Mouse (Mus musculus): ENCODE measurements around the gene Ankrd39.

Gene Ankrd39

GRCm38 (mm10) chr1:36531461-36531860, 15.8 kb downstream of the Ankrd39 start:
- peak in 1 of 2 experiments; percentile 35 for DNase-seq (ENCODE audit: low spot score in 2 of 2)

DNA sequence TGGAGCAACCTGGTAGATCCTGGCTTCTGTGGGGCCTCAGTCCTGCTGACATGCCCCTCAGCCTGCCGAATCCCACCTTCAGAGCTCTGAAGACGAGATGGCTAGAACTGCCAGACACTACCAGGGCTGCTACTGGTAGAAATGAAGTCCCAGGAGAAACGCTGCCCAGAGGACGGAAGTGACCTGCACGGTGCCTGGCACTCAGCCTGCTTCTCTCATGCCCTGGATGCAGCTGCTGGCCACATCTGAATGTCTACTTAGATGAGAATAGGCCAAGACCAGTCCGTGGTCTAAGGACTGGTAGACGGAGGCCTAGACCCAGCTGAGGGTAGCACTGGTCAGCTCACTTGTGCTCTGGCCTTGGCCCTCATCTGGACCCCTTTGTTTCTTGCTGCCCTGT, 16.3 kb downstream of the Ankrd39 start:
- DNase-seq (ENCODE audit: low spot score in 2 of 2), result no peak

GRCm38 (mm10) chr1:36530485-36530884, 16.8 kb downstream of the Ankrd39 start:
- no peak for DNase-seq (ENCODE audit: low spot score in 2 of 2)

- no peak for DNase-seq (ENCODE audit: low spot score in 2 of 2)
Measured at GRCm38 (mm10) chr1:36529875-36530274, 17.4 kb downstream of the Ankrd39 start.

DNA sequence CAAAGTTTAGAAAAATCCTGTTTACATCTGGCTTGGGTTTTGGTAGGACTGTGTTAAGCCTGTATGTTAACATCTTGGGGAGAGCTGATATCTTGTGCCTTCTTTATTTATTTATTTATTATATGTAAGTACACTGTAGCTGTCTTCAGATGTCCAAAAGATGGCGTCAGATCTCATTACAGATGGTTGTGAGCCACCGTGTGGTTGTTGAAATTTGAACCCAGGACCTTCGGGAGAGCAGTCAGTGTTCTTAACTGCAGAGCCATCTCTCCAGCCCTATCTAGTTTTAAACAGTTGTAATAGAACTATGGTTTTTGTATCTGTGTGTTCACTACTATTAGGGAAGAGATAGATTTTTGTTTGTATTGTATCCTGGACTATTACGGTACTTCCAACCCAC, 18.0 kb downstream of the Ankrd39 start:
- no peak for DNase-seq (ENCODE audit: low spot score in 2 of 2)

DNA sequence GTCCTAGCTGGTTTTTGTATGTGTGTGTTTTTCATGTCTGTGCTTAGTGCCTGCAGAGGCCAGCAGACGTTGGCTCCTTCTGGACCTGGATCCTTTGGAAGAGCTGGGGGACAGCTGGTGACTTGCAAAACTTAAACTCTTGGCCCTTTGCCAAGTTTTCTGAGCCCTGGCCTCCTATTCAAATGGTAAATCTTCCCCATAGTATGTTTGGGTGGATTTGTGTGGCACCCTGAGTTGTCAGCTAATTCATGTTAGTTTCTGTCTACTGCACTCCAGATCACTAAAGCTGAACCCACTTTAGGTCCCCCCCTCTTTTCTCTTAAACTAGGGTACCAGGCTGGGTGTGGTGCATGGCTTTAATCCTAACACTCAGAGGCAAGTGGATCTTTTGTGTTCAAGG, 18.9 kb downstream of the Ankrd39 start:
- DNase-seq (ENCODE audit: low spot score in 2 of 2), result no peak

GRCm38 (mm10) chr1:36526903-36527302, 20.3 kb downstream of the Ankrd39 start:
- DNase-seq (ENCODE audit: low spot score in 2 of 2), result no peak

- DNase-seq (ENCODE audit: low spot score in 2 of 2), result no peak
Measured at GRCm38 (mm10) chr1:36525774-36526173, 21.5 kb downstream of the Ankrd39 start.

- DNase-seq (ENCODE audit: low spot score in 2 of 2), result no peak
Measured at GRCm38 (mm10) chr1:36524058-36524457, 23.2 kb downstream of the Ankrd39 start.

GRCm38 (mm10) chr1:36523332-36524013, 23.8 kb downstream of the Ankrd39 start:
- DNase-seq (ENCODE audit: low spot score in 2 of 2), result no peak

DNA sequence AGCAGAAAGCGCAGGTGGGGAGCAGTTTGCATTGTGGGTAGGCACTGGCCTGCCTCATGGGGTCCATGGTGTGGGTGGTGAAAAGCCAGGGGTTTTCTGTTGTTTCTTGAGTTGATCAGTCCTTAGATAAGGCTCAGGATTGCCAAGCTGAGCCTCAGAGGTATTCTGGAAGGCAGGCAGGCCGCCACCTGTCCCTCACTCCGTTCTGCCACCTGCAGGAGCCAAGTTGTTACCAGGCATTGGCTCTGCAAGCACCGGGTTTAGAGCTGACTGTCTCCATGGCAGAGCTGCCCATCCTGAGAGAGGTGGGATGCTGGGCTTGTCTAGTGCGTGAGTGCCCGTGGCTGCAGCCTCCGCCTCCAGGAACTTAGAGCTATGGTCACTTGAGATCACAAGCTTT, 25.0 kb downstream of the Ankrd39 start:
- no peak for DNase-seq (ENCODE audit: low spot score in 2 of 2)

- no peak for DNase-seq (ENCODE audit: low spot score in 2 of 2)
Measured at GRCm38 (mm10) chr1:36519626-36520025, 27.6 kb downstream of the Ankrd39 start.

- no peak for DNase-seq (ENCODE audit: low spot score in 2 of 2)
Measured at GRCm38 (mm10) chr1:36518259-36518658, 29.0 kb downstream of the Ankrd39 start.

GRCm38 (mm10) chr1:36513718-36514117, 33.5 kb downstream of the Ankrd39 start:
- DNase-seq (ENCODE audit: low spot score in 2 of 2), result no peak

- DNase-seq (ENCODE audit: low spot score in 2 of 2), result no peak
Measured at GRCm38 (mm10) chr1:36513310-36513709, 33.9 kb downstream of the Ankrd39 start.

DNA sequence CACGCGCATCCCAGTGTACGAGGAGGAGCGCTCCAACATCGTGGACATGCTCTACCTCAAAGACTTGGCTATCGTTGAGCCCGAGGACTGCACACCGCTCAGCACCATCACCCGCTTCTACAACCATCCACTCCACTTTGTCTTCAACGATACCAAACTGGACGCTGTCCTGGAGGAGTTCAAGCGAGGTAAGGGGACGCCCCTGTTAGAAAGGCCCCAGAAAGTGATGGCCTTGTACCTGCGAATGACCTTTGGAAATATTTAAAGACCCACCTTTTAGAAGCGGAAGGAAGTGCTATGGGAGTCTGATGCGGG, 34.3 kb downstream of the Ankrd39 start:
- no peak for DNase-seq (ENCODE audit: low spot score in 2 of 2)

DNA sequence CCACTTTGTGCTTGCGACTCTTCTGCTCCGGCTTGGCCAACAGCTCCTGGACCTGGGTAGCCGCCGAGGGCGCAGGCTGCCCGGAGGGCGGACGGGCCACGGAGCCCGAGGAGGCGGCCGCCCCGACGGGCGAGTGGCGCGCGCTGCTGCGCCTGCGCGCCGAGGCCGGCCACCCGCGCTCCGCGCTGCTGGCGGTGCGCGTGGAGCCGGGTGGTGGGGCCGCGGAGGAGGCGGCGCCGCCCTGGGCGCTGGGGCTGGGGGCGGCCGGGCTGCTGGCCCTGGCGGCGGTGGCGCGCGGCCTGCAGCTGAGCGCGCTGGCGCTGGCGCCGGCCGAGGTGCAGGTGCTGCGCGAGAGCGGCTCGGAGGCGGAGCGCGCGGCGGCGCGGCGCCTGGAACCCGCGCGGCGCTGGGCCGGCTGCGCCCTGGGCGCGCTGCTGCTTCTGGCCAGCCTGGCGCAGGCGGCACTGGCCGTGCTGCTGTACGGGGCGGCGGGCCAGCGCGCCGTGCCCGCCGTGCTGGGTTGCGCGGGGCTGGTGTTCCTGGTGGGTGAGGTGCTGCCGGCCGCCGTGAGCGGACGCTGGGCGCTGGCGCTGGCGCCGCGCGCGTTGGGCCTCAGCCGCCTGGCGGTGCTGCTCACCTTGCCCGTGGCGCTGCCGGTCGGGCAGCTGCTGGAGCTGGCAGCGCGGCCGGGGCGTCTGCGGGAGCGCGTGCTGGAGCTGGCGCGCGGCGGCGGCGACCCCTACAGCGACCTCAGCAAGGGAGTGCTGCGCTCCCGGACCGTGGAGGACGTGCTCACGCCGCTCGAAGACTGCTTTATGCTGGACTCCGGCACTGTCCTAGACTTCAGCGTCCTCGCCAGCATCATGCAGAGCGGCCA, 34.9 kb downstream of the Ankrd39 start:
- no peak for DNase-seq (ENCODE audit: low spot score in 2 of 2)

DNA sequence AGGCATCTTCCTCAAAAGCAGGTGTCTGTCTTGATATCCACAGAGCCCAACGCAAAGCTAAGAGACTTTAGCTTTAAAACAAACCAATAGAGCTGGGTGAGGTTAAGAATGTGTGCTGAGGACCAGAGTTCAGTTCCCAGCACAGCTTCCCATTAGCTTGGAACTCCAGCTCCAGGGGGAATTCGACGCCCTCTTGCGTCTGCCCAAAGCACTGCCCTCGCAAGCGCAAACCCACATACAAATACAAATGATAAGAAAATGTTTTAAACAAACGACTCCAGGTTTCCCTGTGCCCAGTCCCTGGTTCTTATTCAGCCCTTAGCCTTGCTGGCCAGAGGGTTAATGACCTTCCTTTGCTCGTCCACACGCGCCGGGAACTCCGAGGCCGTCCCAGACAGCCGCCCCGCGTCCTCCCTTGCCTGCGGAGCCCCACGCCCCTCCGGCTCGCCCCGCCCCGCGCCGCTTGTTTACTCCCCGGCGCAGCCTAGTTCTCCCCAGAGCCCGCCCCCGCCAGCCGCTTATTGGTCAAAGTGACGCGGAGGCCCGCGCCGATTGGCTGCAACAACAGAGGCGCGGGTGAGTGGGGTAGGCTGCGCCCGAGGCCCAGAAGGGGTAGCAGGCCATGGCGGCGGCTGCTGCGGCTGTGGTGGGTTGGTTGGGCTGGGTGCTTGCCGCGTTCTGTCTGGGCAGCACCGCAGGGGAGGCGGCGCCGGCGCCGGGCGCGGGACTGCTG, 35.8 kb downstream of the Ankrd39 start, which contains the start of gene Cnnm3:
Gene Cnnm3 (plus strand): TSS at position 579 of the 733 bp plus-strand sequence.
- peak; percentile 99 for DNase-seq (ENCODE audit: low spot score in 2 of 2)

GRCm38 (mm10) chr1:36508238-36508637, 39.0 kb downstream of the Ankrd39 start:
- DNase-seq (ENCODE audit: low spot score in 2 of 2), result no peak

- peak; percentile 40 to 58 for DNase-seq (ENCODE audit: low spot score in 2 of 2)
Measured at GRCm38 (mm10) chr1:36501261-36501660, 46.0 kb downstream of the Ankrd39 start.

DNA sequence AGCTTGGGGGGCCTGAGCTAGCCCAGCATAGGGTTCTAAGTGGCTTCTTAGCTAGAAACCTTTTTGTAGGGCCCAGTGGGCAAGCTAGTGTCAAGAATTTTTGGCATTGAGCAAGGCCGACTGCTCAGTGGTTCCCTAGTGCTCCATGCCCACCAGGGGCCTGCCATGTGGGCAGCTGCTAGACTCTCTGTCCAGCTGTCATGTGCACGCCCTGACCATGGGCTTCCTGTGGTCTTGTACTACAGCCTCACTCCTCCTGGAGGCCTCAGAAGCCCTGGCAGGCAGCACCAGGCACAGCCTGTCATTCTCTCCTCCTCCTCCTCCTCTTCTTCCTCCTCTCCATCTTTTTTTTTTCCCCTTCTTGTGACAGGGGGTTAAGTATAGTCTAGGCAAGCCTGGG, 49.9 kb downstream of the Ankrd39 start:
- DNase-seq (ENCODE audit: low spot score in 2 of 2), result no peak

- DNase-seq (ENCODE audit: low spot score in 2 of 2), result no peak
Measured at GRCm38 (mm10) chr1:36496719-36497118, 50.5 kb downstream of the Ankrd39 start.

All from heart, adult 9 months (tissue).